Mouse (Mus musculus) gastrocnemius, adult 18-20 months (tissue): ENCODE measurements at regions not wholly inside any gene's neighbourhood (a gene's known extent, or its start where the extent isn't known, plus 50 kb on each side); places are given as distances from the start of the nearest gene placed in this dataset.

ENCODE experiments used
- DNase-seq: peaks from one replicate; pipeline ENCODE4 v3.0.0; 2021; ENCODE audit warnings: low spot score

GRCm38 (mm10) chr6:31106856-31107359 lies 148.0 kb upstream of the Klf14 start:
- no peak for DNase-seq

GRCm38 (mm10) chr6:31107360-31107759 lies 148.5 kb upstream of the Klf14 start:
- no peak for DNase-seq

GRCm38 (mm10) chr6:31107916-31108685 lies 149.2 kb upstream of the Klf14 start:
- DNase-seq: no peak

- no peak for DNase-seq
Measured at GRCm38 (mm10) chr6:31109604-31110003, 150.7 kb upstream of the Klf14 start.

- DNase-seq: no peak
Measured at GRCm38 (mm10) chr6:31112293-31113077, 153.6 kb upstream of the Klf14 start.

- peak; percentile 77 for DNase-seq
Measured at GRCm38 (mm10) chr6:31113558-31114326, 154.9 kb upstream of the Klf14 start.

GRCm38 (mm10) chr6:31114336-31115335 lies 155.8 kb upstream of the Klf14 start:
- DNase-seq: no peak

GRCm38 (mm10) chr6:31115566-31115965 lies 156.7 kb upstream of the Klf14 start:
- DNase-seq: no peak

GRCm38 (mm10) chr6:31116365-31116764 lies 157.5 kb upstream of the Klf14 start:
- DNase-seq: peak; percentile 60

GRCm38 (mm10) chr6:31117666-31118065 lies 158.8 kb upstream of the Klf14 start:
- DNase-seq: no peak

GRCm38 (mm10) chr6:31121008-31121407 lies 162.1 kb upstream of the Klf14 start:
- DNase-seq: peak; percentile 61

GRCm38 (mm10) chr6:31122895-31123294 lies 164.0 kb upstream of the Klf14 start:
- no peak for DNase-seq

GRCm38 (mm10) chr6:31123342-31123990 lies 164.6 kb upstream of the Klf14 start:
- no peak for DNase-seq

- DNase-seq: peak; percentile 68
Measured at GRCm38 (mm10) chr6:31124076-31124475, 165.2 kb upstream of the Klf14 start.

GRCm38 (mm10) chr6:31124872-31125271 lies 166.0 kb upstream of the Klf14 start:
- no peak for DNase-seq

- DNase-seq: no peak
Measured at GRCm38 (mm10) chr6:31125328-31126118, 166.6 kb upstream of the Klf14 start.

GRCm38 (mm10) chr6:31126131-31126871 lies 167.4 kb upstream of the Klf14 start:
- DNase-seq: peak; percentile 69

GRCm38 (mm10) chr6:31129170-31129569 lies 170.3 kb upstream of the Klf14 start:
- no peak for DNase-seq
